Mouse (Mus musculus): ENCODE data around the gene Lsp1. TPM values are rescaled to one million over a fixed set of nuclear protein-coding genes. Genes with fewer than 3 reads are reported as not detected.

Gene Lsp1
- polyA plus RNA-seq, 1 experiment: 77.5 TPM

DNA sequence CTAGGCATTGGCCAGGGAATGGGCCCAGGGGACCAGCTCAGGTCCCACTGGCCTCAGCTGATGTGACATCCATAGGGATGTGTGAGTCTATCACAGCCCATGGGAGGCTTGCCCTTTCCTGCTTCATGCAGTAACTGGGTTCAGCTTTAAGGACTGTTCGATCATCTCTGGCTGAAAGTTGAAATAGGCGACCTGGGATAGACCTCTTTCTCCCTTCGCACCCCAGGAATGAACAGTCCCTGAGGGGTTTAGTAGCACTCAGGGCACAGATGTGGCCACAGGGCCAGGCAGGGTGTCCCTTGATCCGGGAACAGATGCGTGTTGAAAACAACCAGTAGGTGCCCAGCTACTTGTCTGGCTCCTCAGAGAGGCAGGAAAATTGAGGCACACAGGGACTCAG is 15.7 kb downstream of the Lsp1 start:
- DNase-seq (ENCODE audit: low read depth): no peak

GRCm38 (mm10) chr7:142476795-142477452 is 16.3 kb downstream of the Lsp1 start:
- no peak for DNase-seq (ENCODE audit: low read depth)

DNA sequence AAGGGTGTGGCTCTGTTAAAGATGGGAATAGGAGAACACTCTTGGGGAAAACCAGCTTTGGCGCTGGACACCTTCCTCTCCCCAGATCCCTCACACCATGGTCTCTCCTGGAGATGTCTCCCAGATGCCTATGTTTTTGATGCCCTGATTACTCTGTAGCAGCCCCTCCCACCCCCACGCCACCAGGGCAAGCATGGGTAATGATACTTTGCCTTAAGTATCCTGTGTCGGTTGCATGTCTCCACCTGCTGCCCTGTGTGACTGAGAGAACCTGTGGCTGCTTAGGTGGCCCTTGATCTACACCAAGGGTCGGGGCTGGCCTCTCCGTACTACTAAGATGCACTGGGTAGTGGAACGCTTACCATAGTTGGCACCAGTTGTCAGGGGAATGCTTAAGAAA is 17.4 kb downstream of the Lsp1 start:
- no peak for DNase-seq (ENCODE audit: low read depth)

GRCm38 (mm10) chr7:142478574-142478973 is 18.0 kb downstream of the Lsp1 start:
- no peak for DNase-seq (ENCODE audit: low read depth)

GRCm38 (mm10) chr7:142479307-142479706 is 18.7 kb downstream of the Lsp1 start:
- DNase-seq (ENCODE audit: low read depth): no peak

DNA sequence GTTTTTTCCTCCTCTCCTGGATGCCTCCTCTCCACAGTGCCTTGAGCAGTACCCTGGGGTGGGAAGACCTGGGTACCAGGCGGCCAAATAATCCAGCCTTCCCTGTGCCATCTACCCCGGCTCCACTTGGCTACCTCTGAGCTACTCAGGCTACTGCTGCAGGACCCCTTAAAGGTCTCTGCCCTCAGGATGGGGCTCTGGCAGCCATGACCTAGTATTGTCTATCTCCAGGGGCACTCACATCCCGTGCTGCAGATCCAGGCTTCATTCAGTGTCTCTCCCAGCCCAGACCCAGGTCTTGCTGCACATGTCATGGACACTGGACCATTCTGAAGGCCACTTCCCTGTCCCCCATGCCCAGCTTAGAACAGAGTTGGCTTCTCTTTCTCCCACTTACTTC is 19.3 kb downstream of the Lsp1 start:
- no peak for DNase-seq (ENCODE audit: low read depth)

GRCm38 (mm10) chr7:142480661-142481060 is 20.1 kb downstream of the Lsp1 start:
- DNase-seq (ENCODE audit: low read depth): no peak

DNA sequence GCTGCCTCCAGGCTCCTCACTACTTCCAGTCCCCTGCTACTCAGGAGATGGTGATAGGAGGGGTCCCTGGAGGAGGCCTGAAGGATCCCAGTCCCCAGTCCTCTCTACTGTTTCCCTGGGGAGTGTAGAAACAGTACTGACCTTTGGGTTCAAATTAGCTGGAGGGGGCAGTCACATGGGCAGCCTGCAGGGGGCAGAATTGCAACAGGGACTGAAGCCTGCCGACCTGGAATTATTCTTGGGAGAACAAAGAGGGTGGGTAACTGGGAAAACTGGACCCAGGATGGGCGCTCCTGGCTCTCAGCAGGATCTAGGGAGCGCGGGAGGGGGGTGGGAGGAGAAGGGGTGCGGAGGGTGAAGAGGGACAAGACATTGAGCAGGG is 20.6 kb downstream of the Lsp1 start:
- no peak for DNase-seq (ENCODE audit: low read depth)

- no peak for DNase-seq (ENCODE audit: low read depth)
Measured at GRCm38 (mm10) chr7:142481568-142482255, 21.1 kb downstream of the Lsp1 start.

DNA sequence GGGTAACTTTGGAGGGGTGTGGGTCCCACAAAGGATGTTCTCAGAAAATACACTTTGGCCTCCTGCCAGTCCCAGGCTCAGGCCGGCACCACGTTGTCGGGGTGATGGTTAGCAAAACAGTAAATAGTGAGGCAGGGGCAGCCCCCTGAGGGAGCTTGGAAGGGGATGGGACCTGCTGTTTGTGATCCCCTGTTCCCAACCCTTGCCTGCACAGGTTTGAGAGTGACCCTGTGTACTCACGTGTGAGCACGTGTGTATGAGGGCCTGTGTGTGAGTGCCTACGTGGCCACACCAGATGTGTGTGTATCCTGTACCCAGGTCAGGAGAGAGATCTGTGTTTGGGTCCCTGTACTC is 21.6 kb downstream of the Lsp1 start:
- DNase-seq (ENCODE audit: low read depth): no peak

DNA sequence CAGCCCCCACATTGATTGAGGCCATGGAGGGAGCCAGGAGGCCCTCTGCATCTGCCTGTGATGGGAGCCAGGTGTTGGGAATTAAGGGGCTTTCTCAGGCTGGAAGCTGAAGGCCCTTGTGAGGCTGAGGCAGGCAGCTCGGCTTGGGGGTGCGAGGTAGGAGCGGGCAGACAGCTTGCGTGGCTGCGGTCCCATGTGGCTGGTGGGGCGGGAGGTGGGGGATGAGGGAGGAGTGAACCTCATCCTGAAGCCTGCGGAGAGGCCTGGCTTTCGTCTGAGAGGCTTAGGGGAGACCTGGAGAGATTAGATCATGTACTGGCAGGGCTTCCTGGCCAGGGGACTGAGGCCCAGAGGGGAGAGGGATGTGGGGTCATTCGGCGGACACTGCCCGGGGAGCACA is 22.5 kb downstream of the Lsp1 start:
- DNase-seq (ENCODE audit: low read depth): no peak

GRCm38 (mm10) chr7:142484780-142485179 is 24.2 kb downstream of the Lsp1 start:
- DNase-seq (ENCODE audit: low read depth): no peak

DNA sequence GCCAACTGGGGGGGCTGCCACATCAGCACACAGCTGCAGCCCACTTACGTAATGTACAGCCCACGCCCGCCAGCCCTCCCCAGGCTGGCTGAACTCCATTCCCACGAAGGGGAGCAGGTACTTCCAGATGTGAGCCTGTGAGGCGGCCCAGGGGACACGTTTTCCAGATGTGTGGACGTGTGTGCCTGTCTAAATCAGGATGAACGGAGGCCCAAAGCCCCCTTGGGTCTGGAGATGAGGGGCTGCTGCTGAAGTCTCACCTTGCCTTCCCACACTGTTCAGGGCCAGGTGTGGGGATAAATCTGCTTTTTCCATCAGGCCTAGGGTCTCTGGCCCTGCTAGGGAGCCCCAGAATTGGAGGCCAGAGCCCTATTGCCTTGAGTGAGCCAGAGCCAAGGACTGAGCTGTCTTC is 26.1 kb downstream of the Lsp1 start:
- DNase-seq (ENCODE audit: low read depth): no peak

- no peak for DNase-seq (ENCODE audit: low read depth)
Measured at GRCm38 (mm10) chr7:142487341-142487859, 26.8 kb downstream of the Lsp1 start.

- no peak for DNase-seq (ENCODE audit: low read depth)
Measured at GRCm38 (mm10) chr7:142488053-142488452, 27.4 kb downstream of the Lsp1 start.

- no peak for DNase-seq (ENCODE audit: low read depth)
Measured at GRCm38 (mm10) chr7:142493535-142493934, 32.9 kb downstream of the Lsp1 start.

GRCm38 (mm10) chr7:142496158-142496557 is 35.5 kb downstream of the Lsp1 start:
- no peak for DNase-seq (ENCODE audit: low read depth)

GRCm38 (mm10) chr7:142496800-142497199 is 36.2 kb downstream of the Lsp1 start:
- no peak for DNase-seq (ENCODE audit: low read depth)

- no peak for DNase-seq (ENCODE audit: low read depth)
Measured at GRCm38 (mm10) chr7:142497775-142498174, 37.2 kb downstream of the Lsp1 start.

- no peak for DNase-seq (ENCODE audit: low read depth)
Measured at GRCm38 (mm10) chr7:142498575-142498974, 38.0 kb downstream of the Lsp1 start, which contains the start of gene Tnnt3. Gene Tnnt3 (plus strand): TSS chr7:142498836.

- no peak for DNase-seq (ENCODE audit: low read depth)
Measured at GRCm38 (mm10) chr7:142499010-142499721, 38.6 kb downstream of the Lsp1 start.

GRCm38 (mm10) chr7:142500032-142500431 is 39.4 kb downstream of the Lsp1 start:
- no peak for DNase-seq (ENCODE audit: low read depth)

GRCm38 (mm10) chr7:142503206-142503605 is 42.6 kb downstream of the Lsp1 start:
- no peak for DNase-seq (ENCODE audit: low read depth)
